Mouse (Mus musculus): ENCODE results near the gene Sstr4. TPM values are rescaled to one million over a fixed set of nuclear protein-coding genes. Genes with fewer than 3 reads are reported as not detected.

The Sstr4 gene
- polyA plus RNA-seq, 1 experiment from 2014 or later: 0.70 TPM

DNA sequence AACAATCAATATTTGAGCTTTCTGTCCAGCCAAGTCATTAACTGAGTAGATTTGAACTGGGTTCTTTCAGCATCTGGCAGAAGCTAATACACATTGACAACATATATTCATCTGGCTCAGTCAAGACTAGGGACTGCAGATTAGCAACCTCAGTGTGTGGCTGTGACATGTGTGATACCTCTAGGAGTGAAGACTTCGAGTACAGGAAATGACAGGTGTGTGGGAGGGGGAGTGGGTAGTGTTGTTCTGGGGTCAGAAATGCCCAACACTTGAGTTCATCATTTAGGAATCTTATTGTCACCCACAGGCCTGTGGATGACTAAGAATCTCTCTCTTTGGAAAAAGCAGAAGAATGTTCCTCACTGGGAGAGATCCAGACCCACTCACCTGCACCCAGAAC, 26.0 kb downstream of the Sstr4 start:
- H3K9ac ChIP-seq: no peak overlapping the region
- no peaks in the 10 kb centered on the region for H3K36me3 ChIP-seq (replicated peaks)
- H3K4me2 ChIP-seq: no peak overlapping the region
- WGBS: 61% methylated on average over 1 of the region's 1 CpGs
- no peaks in the 10 kb centered on the region for H3K4me1 ChIP-seq
- no peak overlapping the region for H3K27ac ChIP-seq
- no peak for ATAC-seq (ENCODE audit: low FRiP score)
- H3K27me3 ChIP-seq: no peaks in the 10 kb centered on the region
- H3K9me3 ChIP-seq: no peaks in the 10 kb centered on the region
- no peak overlapping the region for H3K4me3 ChIP-seq (replicated peaks)

DNA sequence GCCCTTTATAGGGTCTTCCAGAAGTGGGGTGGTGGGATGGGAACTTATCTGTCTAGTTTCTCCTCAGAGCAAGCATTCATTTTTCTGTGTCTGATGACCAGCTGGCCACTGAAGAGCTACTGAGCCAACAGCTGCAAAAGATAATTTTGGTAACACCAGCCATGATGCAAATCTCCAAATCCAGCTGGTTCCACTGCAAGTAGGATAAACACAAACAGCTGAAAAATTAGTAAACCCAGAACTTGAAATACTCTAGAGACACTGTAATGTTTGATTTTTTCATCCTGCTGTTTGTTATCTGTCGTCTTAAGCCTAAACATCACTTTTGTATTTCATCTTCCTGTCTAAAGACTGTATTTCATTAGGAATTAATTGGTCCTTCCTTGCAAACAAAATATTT, 26.6 kb downstream of the Sstr4 start:
- H3K4me3 ChIP-seq (replicated peaks): no peak overlapping the region
- no peaks in the 10 kb centered on the region for H3K27me3 ChIP-seq
- no peak for ATAC-seq (ENCODE audit: low FRiP score)
- H3K36me3 ChIP-seq (replicated peaks): no peaks in the 10 kb centered on the region
- 62% methylated on average over 1 of the region's 1 CpGs for WGBS
- no peak overlapping the region for H3K27ac ChIP-seq
- H3K9me3 ChIP-seq: no peaks in the 10 kb centered on the region
- H3K4me2 ChIP-seq: no peak overlapping the region
- no peak overlapping the region for H3K9ac ChIP-seq
- no peaks in the 10 kb centered on the region for H3K4me1 ChIP-seq

- H3K4me3 ChIP-seq (replicated peaks): no peak overlapping the region
- no peaks in the 10 kb centered on the region for H3K36me3 ChIP-seq (replicated peaks)
- H3K4me2 ChIP-seq: no peak overlapping the region
- H3K4me1 ChIP-seq: no peaks in the 10 kb centered on the region
- no peaks in the 10 kb centered on the region for H3K9me3 ChIP-seq
- no peak overlapping the region for H3K27ac ChIP-seq
- H3K9ac ChIP-seq: no peak overlapping the region
- H3K27me3 ChIP-seq: no peaks in the 10 kb centered on the region
- WGBS: 75% methylated on average over 5 of the region's 5 CpGs
- no peak for ATAC-seq (ENCODE audit: low FRiP score)
These were observed 30.7 kb downstream of the Sstr4 start for GRCm38 (mm10) chr2:148425709-148426382.

DNA sequence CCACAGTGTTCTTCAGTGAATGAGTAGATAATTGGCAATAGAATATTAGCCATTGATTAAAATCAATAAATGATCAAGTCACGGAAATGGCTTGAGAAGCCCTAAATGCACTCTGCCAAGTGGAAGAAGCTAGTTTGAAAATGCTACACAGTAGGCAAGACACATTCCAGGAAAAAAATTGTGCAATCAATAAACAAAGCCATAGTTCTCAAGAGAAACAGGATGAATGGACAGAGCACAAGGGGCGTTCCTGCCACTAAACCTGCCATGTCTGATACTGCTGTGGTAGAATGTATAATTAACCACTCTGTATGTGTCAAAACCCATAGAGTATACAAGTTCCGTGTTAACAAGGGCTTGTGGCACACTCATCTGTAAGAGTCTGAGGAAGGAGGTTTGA, 32.4 kb downstream of the Sstr4 start:
- Histone ChIP-seq H3K9me3 (no peaks in the 10 kb centered on the region), H3K27ac (no peak overlapping the region), H3K4me2 (no peak overlapping the region), H3K4me3 (replicated peaks) (no peak overlapping the region), H3K36me3 (replicated peaks) (no peaks in the 10 kb centered on the region), H3K27me3 (no peaks in the 10 kb centered on the region), H3K9ac (no peak overlapping the region), H3K4me1 (no peaks in the 10 kb centered on the region)
- ATAC-seq (ENCODE audit: low FRiP score): no peak
- WGBS: 81% methylated on average over 3 of the region's 3 CpGs

GRCm38 (mm10) chr2:148428523-148428922, 33.4 kb downstream of the Sstr4 start:
- 83% methylated on average over 3 of the region's 3 CpGs for WGBS
- Histone ChIP-seq H3K27ac (no peak overlapping the region), H3K4me2 (no peak overlapping the region), H3K4me3 (replicated peaks) (no peak overlapping the region), H3K27me3 (no peaks in the 10 kb centered on the region), H3K36me3 (replicated peaks) (no peaks in the 10 kb centered on the region), H3K4me1 (no peaks in the 10 kb centered on the region), H3K9me3 (no peaks in the 10 kb centered on the region), H3K9ac (no peak overlapping the region)
- ATAC-seq (ENCODE audit: low FRiP score): no peak

GRCm38 (mm10) chr2:148429001-148429505, 33.9 kb downstream of the Sstr4 start:
- H3K9ac ChIP-seq: no peak overlapping the region
- no peaks in the 10 kb centered on the region for H3K27me3 ChIP-seq
- H3K4me3 ChIP-seq (replicated peaks): no peak overlapping the region
- no peak overlapping the region for H3K4me2 ChIP-seq
- H3K36me3 ChIP-seq (replicated peaks): no peaks in the 10 kb centered on the region
- no peaks in the 10 kb centered on the region for H3K4me1 ChIP-seq
- no peak overlapping the region for H3K27ac ChIP-seq
- H3K9me3 ChIP-seq: no peaks in the 10 kb centered on the region
- ATAC-seq (ENCODE audit: low FRiP score): no peak

DNA sequence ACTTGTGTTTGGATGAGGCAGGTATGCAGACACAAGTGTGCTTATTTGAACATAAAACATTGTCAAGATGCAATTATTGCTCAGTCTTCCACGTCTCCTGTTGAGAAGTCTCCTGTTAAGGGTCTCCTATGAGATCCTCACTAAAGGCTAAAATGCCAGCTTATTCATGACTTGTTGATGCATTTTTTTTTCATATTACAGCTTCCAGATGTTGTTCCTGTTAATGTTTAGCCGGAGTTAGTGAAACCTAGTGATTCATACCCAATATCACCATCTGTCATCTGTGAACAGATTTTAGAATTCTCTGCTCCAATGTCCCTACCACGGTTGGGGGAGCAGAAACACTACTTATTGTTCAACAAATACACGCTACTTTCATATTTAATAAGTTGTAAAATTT, 35.8 kb downstream of the Sstr4 start:
- no peak overlapping the region for H3K4me3 ChIP-seq (replicated peaks)
- ATAC-seq (ENCODE audit: low FRiP score): no peak
- no peak overlapping the region for H3K4me2 ChIP-seq
- WGBS: 80% methylated on average over 4 of the region's 4 CpGs
- no peaks in the 10 kb centered on the region for H3K4me1 ChIP-seq
- H3K27me3 ChIP-seq: no peaks in the 10 kb centered on the region
- H3K9me3 ChIP-seq: no peaks in the 10 kb centered on the region
- no peaks in the 10 kb centered on the region for H3K36me3 ChIP-seq (replicated peaks)
- H3K9ac ChIP-seq: no peak overlapping the region
- no peak overlapping the region for H3K27ac ChIP-seq

DNA sequence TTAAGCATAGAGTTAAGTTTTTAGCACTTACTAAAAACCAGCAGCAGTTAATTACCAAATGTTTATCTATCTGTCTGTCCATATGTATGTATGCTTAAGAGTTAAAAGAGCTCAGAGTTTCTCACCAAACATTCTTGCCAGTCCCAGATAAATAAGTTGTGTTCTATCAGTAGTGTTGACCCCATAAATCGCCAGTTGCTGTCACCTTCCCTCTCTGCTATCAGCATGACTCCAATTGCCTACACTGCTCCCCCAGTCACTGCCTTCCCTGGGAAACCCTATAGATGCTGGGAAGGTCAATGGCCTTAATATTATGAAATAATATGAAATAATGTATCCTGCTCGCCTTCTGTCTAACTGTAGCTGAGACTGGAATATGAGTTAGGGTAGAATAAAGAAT, 37.2 kb downstream of the Sstr4 start:
- Histone ChIP-seq H3K27ac (no peak overlapping the region), H3K4me3 (replicated peaks) (no peak overlapping the region), H3K27me3 (no peaks in the 10 kb centered on the region), H3K9me3 (no peaks in the 10 kb centered on the region), H3K4me2 (no peak overlapping the region), H3K4me1 (no peaks in the 10 kb centered on the region), H3K9ac (no peak overlapping the region), H3K36me3 (replicated peaks) (no peaks in the 10 kb centered on the region)
- 85% methylated on average over 2 of the region's 2 CpGs for WGBS
- no peak for ATAC-seq (ENCODE audit: low FRiP score)

GRCm38 (mm10) chr2:148436285-148436684, 41.1 kb downstream of the Sstr4 start:
- Histone ChIP-seq H3K9ac (no peak overlapping the region), H3K27me3 (no peaks in the 10 kb centered on the region), H3K9me3 (no peaks in the 10 kb centered on the region), H3K4me3 (replicated peaks) (no peak overlapping the region), H3K27ac (no peak overlapping the region), H3K4me2 (no peak overlapping the region), H3K36me3 (replicated peaks) (no peaks in the 10 kb centered on the region), H3K4me1 (no peaks in the 10 kb centered on the region)
- no peak for ATAC-seq (ENCODE audit: low FRiP score)
- 22% methylated on average over 3 of the region's 3 CpGs for WGBS

DNA sequence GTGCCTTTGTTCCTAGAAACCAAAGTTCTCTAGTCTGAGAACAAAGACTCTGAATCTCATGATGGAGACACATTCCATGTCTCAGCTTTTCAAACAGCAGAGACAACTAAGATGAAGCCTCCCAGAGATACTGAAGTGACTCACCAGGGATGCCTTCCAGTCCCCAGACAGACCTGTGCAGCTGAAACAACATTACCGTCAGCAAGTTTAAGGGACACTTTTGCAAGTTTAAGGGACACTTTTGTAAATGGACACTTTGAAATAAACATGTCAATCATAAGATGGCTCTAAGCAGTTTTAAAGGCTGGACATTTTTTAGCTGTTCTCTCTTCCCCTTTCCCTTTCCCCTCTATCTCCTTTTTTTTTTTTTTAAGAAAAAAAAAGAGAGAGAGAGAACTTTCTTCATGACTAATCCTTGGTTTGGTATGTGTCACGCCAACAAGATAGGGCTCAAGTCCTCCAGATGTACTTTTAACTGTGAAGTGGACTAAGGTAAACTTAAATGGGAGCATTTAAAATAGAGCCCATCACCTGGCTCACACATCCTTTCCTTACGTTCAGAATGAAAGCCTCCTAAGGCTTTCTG, 44.6 kb downstream of the Sstr4 start:
- H3K36me3 ChIP-seq (replicated peaks): no peaks in the 10 kb centered on the region
- no peak overlapping the region for H3K4me3 ChIP-seq (replicated peaks)
- no peaks in the 10 kb centered on the region for H3K9me3 ChIP-seq
- no peaks in the 10 kb centered on the region for H3K4me1 ChIP-seq
- H3K27me3 ChIP-seq: no peaks in the 10 kb centered on the region
- 73% methylated on average over 3 of the region's 3 CpGs for WGBS
- no peak for ATAC-seq (ENCODE audit: low FRiP score)
- no peak overlapping the region for H3K9ac ChIP-seq
- H3K4me2 ChIP-seq: no peak overlapping the region
- H3K27ac ChIP-seq: no peak overlapping the region

GRCm38 (mm10) chr2:148441421-148441820, 46.3 kb downstream of the Sstr4 start:
- no peaks in the 10 kb centered on the region for H3K9me3 ChIP-seq
- 86% methylated on average over 10 of the region's 10 CpGs for WGBS
- H3K4me2 ChIP-seq: no peak overlapping the region
- H3K27me3 ChIP-seq: no peaks in the 10 kb centered on the region
- H3K4me1 ChIP-seq: no peaks in the 10 kb centered on the region
- H3K9ac ChIP-seq: no peak overlapping the region
- no peak overlapping the region for H3K4me3 ChIP-seq (replicated peaks)
- no peak overlapping the region for H3K27ac ChIP-seq
- no peaks in the 10 kb centered on the region for H3K36me3 ChIP-seq (replicated peaks)
- ATAC-seq (ENCODE audit: low FRiP score): no peak

DNA sequence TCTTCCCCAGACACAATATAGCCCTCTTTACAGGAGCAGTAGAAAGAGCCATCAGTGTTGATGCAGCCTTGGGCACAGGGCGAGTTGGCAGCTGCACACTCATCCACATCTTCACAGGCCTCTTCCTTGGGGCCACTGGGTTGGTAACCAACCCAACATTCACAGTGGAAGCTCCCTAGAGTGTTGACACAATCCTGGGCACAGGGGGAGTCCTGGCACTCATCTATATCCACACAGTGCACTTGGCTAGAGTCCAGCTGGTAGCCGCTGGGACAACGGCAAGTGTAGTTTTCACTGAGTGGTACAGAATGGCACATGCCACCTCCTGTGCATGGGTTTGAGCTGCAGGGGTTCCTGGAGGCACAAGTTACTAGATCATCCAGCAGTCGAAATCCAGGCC, 47.0 kb downstream of the Sstr4 start:
- Histone ChIP-seq H3K27me3 (no peaks in the 10 kb centered on the region), H3K27ac (no peak overlapping the region), H3K9ac (no peak overlapping the region), H3K9me3 (no peaks in the 10 kb centered on the region), H3K4me1 (no peaks in the 10 kb centered on the region), H3K4me3 (replicated peaks) (no peak overlapping the region), H3K36me3 (replicated peaks) (no peaks in the 10 kb centered on the region), H3K4me2 (no peak overlapping the region)
- WGBS: 82% methylated on average over 4 of the region's 4 CpGs
- no peak for ATAC-seq (ENCODE audit: low FRiP score)

DNA sequence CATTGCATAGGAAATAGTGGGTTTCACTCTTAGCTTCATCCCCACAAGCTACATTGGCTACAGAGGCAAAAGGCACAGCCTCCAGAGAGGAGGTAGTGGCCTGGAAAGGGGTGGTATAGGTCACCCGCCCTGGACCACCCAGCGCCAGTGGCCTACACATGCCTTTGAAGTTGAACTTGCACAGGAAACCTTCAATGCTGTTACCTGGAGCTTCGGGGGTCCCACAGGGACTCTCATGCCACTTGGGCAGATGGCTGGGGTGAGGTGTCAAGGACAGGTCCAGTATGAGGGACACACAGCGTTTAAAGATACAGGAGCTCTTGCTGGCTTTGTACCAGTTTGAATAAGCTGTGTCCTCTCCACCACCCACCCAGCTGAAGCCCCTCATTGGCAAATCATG, 47.6 kb downstream of the Sstr4 start:
- ATAC-seq (ENCODE audit: low FRiP score): no peak
- Histone ChIP-seq H3K36me3 (replicated peaks) (no peaks in the 10 kb centered on the region), H3K4me2 (no peak overlapping the region), H3K27me3 (no peaks in the 10 kb centered on the region), H3K4me3 (replicated peaks) (no peak overlapping the region), H3K4me1 (no peaks in the 10 kb centered on the region), H3K9ac (no peak overlapping the region), H3K27ac (no peak overlapping the region), H3K9me3 (no peaks in the 10 kb centered on the region)
- WGBS: 88% methylated on average over 4 of the region's 4 CpGs

Measured in forebrain, embryonic 12.5 days (tissue).